Mouse (Mus musculus) urinary bladder, adult 2 months (tissue): ENCODE results near the gene Ckm. TPM values are rescaled to one million over a fixed set of nuclear protein-coding genes. Genes with fewer than 3 reads are reported as not detected.

Source experiments
- DNase-seq: peaks from one replicate; pipeline ENCODE4 v3.0.0; 2022; ENCODE audit warnings: low spot score
- polyA plus RNA-seq: library from polyadenylated mRNA; depleted of rRNA; stranded (reverse); fragments of >200 nt; gene quantifications from 2 replicates; pipeline ENCODE4 v1.2.3, GENCODE M21; 2012

Ckm gene
- polyA plus RNA-seq, 1 experiment = 417 TPM

DNA sequence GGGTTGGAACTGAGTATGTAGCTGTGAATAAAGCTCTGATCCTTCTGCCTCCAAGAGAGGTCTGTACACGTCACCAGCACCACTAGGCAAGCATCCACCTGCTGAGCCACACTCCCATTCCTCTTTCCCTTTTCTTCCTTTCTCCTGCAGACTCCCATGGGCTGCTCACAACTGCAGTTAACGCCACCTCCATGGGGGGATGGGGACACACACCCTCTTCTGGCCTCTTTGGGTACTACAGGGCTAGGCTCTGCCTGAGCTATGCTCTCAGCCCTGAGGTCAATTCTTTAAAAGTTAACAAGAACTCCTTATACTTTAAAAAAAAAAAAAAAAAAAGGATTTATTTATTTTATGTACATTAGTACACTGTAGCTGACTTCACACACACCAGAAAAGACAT, 27.9 kb downstream of the Ckm start:
- DNase-seq = no peak

- no peak for DNase-seq
Measured at GRCm38 (mm10) chr7:19436276-19436675, 31.7 kb downstream of the Ckm start.

- DNase-seq = no peak
Measured at GRCm38 (mm10) chr7:19437048-19437447, 32.5 kb downstream of the Ckm start.

- DNase-seq = no peak
Measured at GRCm38 (mm10) chr7:19441448-19442091, 37.0 kb downstream of the Ckm start.

DNA sequence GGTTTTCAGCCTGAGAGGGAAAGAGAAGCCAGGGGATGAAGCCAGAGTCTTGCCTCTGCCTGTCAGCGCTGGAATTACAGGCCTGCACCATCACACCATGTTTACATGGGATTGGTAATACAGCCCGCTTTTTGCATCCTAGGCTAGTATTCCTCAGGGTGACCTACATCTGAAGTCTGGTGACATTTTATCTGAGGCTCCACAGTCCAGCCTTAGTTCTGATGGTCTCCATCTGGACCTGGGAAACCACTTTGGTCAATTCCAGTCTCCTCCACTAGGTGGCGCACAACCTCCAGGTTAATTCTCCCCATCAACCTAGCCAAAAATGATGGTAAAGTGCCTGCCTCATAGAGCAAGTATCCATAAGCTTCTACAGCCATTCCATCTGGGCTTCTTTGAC, 38.8 kb downstream of the Ckm start:
- DNase-seq = peak; percentile 68

- DNase-seq = no peak
Measured at GRCm38 (mm10) chr7:19444801-19445200, 40.2 kb downstream of the Ckm start.

DNA sequence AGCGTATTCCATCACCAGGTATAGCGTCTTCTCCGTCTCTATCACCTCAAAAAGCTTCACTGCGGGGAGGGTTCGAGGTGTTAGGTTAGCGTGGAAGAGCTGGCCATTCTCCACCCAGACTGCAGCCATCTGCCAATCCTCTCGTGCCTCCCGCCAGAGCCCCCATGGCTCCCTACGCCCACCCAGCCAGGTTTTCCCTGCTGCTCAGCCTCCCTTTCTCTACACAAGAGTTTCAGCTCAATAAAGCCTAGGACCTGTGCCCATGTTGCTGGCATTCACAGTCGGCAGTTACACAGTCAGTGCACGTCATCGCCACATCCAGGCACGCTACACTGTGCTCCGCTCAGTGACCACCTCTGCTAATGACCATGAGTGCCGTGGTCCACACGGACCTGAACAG, 43.1 kb downstream of the Ckm start:
- no peak for DNase-seq

DNA sequence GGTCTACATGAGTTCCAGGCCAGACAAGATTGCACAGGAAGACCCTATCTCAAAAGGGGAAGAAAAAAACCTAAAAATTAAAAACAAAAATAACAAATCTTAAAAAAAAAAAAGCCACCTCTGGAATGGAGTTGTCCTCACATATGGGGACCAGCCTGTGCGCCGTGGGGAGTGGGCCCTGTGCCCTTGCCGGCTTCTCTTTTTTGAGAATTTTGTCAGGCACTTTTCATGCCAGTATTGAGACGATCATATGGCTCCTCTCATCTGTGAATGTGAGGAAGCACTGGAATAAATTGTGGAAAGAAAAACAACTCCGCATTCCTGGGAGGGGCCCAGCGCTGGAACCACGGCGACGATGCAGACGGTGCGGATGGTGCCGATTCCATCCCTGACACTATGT, 44.6 kb downstream of the Ckm start:
- no peak for DNase-seq

- no peak for DNase-seq
Measured at GRCm38 (mm10) chr7:19455186-19455585, 50.6 kb downstream of the Ckm start.

DNA sequence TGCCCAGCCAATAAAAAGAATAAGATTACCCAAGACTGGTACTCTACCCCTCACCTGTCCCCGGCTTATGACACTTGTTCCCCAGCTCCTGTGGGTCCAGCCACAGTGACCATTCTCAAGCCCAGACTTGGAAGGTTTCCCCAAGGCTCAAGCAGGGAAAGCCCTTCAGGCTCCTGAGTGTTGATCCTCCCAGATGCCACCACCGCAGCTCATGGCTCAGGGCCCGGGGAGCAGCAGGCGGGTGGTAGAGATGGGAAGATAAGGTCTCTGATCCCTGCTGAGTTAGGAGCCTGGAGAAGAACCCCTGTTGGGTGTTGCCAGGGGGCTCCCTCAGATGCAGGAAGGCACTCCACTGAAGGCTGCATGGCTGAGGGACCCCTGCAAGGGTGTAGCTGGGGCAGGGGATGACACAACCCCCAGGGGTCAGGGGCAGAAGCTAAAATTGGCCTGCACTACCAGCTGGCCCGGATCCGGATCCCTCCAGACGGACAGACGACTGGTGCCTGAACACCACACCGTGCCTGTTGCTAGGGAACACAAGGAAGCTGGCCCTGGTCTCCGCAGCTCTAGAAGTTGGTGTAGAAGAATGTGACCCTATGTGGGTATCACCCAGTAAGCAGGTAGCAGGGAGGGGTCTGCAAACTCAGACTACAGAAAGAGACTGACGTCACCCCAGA, 51.4 kb downstream of the Ckm start:
- no peak for DNase-seq

GRCm38 (mm10) chr7:19456628-19457027, 52.1 kb downstream of the Ckm start:
- no peak for DNase-seq

DNA sequence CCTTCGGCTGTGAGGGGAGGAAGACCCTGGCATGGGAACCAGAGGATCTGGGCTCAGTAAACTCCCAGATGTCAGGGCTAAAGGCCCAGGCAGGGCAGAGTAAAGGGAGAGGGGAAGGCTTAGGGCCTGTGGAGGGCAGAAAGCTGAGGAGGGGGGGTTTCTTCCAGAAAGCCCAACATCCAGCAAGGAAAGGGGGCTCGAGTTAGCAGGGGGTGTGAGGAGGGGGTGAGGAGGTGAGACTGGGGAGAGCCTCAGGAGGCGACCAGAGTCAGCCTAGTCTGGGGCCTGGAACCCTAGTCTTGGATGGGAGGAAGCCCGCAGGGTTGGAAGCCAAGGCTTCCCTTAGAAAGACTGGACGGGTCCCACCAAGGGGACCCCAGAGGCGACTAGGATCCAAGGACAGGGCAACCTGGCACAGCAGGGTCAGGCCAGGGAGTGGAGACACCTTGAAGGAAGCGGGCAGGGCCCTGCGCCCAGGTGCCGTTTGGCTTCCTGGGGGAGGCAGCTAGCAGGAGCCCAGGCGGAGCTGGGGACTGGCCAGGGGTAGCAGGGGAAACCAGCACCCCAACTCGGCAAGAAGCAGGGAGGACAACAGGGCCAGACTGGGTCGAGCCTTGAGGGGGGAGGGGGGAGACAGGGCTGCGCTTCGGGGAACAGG, 53.0 kb downstream of the Ckm start:
- no peak for DNase-seq

DNA sequence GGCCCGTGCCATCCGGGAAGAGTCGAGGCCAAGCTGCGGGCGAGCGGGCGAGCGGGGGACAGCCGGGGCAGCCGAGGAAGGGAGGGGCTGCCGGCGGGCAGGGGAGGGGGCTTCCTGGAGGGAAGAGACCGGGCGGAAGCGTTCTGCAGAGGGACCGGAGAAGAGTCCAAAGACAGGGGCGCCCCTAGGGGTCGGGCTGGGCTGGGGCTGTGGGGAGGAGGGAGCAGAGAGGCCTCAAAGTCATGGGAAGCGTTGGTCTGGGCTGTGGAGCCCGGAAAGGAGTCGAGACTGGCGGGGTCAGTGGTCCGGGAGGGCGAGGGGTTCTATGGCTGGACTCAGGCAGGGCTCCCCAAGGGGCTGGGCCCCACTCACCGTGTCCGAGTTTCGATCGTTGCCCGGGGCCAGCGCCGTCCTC, 53.5 kb downstream of the Ckm start:
- peak; percentile 44 for DNase-seq

GRCm38 (mm10) chr7:19458591-19459111, 54.1 kb downstream of the Ckm start, which contains the start of gene Mark4:
TSS of gene Mark4 (minus strand) at chr7:19458821.
- peak; percentile 69 for DNase-seq

DNA sequence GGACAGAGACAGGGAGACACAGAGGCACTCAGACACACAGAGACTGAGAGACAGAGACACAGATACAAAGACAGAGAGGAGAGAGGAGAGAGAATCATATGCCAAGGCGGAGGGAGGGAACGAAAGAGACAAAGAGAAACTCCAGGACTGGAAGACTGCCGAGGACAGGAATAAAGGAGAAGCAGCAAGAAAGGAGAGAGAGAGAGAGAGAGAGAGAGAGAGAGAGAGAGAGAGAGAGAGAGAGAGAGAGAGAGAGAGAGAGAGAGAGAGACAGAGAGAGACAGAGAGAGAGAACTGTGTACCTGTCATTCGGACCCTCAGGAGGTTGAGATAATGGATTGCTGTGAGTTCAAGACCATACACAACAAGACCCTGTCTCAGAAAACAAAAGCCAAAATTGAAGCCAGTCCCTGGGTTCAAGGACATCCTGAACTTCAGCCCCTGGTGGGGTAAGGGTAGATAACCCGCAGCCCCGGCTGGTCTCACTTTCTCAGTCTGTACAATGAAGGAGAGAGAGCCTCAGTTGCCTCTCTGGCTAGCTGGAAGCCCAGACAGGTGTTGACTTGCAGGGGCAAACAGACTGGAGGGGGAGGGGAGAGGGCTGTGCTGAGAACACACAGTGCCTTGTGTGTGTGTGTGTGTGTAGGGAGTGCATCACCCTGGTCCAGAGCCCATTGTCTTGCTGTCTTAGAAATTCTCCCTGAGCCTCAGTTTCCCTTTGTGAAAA, 54.7 kb downstream of the Ckm start:
- DNase-seq = no peak

DNA sequence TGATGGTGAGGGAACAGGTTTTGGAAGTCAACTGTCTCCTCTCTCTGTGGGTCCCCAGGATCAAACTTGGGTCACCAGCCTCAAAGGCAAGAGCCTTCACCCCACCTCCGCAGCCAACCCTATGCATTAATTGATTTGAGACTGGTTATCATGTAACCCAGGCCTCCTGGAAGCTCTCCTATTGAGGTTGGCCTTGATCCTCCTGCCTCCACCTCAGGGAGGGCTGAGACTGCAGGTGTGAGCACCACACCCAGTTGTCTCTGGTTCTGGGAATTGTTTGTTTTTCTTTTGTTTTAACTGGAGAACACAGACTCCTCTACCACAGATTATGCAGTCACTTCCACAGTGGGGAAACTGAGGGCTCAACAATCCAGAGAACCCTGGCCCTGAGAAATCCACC, 55.9 kb downstream of the Ckm start:
- DNase-seq = no peak

DNA sequence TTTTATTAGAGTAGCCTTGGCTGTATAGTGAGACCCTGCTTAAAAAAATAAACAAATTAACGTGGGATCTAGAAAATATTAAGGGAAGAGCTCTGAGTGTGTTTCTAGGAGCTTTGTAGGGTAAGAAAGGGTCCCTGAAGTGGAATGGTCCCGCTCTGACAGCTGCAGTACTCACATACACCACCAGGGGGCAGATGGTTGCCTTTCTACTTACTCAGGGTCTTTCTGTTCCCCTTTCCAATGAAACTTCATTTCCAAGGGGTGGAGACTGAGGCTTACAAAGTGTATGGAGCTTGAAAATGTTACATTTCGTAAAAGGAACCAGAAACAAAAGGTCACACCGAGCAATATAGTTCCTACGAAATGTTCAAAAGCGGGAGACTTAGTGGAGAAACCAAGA, 56.9 kb downstream of the Ckm start:
- DNase-seq = no peak

- no peak for DNase-seq
Measured at GRCm38 (mm10) chr7:19462443-19462842, 57.9 kb downstream of the Ckm start.

GRCm38 (mm10) chr7:19462884-19463381, 58.4 kb downstream of the Ckm start, which contains the start of gene Exoc3l2:
TSS of gene Exoc3l2 (plus strand) at chr7:19463331.
- no peak for DNase-seq

GRCm38 (mm10) chr7:19464367-19465307, 60.1 kb downstream of the Ckm start:
- no peak for DNase-seq
